Mouse (Mus musculus) heart, postnatal 0 days (tissue): ENCODE results near the gene Elavl4. TPM values are rescaled to one million over a fixed set of nuclear protein-coding genes. Genes with fewer than 3 reads are reported as not detected.

ENCODE experiments used
- ATAC-seq: fragments of 200-750 bp; cut with Nextera tagmentation; 2 replicates; pipeline ENCODE4 v1.8.0; 2017; ENCODE audit warnings: low read depth, moderate number of reproducible peaks, moderate library complexity; ENCODE audit not compliant: insufficient read depth
- DNase-seq: peaks from one replicate; pipeline ENCODE4 v3.0.0-alpha.2; 2016; ENCODE audit warnings: low spot score
- H3K27ac ChIP-seq: fragments of 300-500 bp; sonication (generic); 2 replicates; pipeline ENCODE4 v1.5.1; 2014; ENCODE audit warnings: low read depth, mild to moderate bottlenecking
- H3K27me3 ChIP-seq: fragments of 300-500 bp; sonication (generic); 2 replicates; pipeline ENCODE4 v1.6.1; 2014; ENCODE audit warnings: low read length, mixed read lengths; ENCODE audit not compliant: control insufficient read depth, insufficient read depth
- H3K36me3 ChIP-seq: fragments of 300-500 bp; sonication (generic); replicated peaks from 2 replicates; pipeline ENCODE4 v1.6.1; 2014; ENCODE audit warnings: low read length, mixed read lengths; ENCODE audit not compliant: control insufficient read depth, insufficient read depth
- H3K4me1 ChIP-seq: fragments of 300-500 bp; sonication (generic); 2 replicates; pipeline ENCODE4 v1.6.1; 2014; ENCODE audit warnings: antibody characterized with exemption; ENCODE audit not compliant: control insufficient read depth, insufficient read depth
- H3K4me2 ChIP-seq: fragments of 300-500 bp; sonication (generic); 2 replicates; pipeline ENCODE4 v1.6.1; 2014; ENCODE audit warnings: low read depth, mild to moderate bottlenecking, low read length, moderate library complexity
- H3K4me3 ChIP-seq: fragments of 300-500 bp; sonication (generic); 2 replicates; pipeline ENCODE4 v1.5.1; 2014; ENCODE audit warnings: low read depth, low read length
- H3K9ac ChIP-seq: fragments of 300-500 bp; sonication (generic); replicated peaks from 2 replicates; pipeline ENCODE4 v1.6.1; 2014; ENCODE audit warnings: low read depth, low read length, mixed read lengths
- H3K9me3 ChIP-seq: fragments of 300-500 bp; sonication (generic); replicated peaks from 2 replicates; pipeline ENCODE4 v1.6.1; 2016; ENCODE audit warnings: low read length; ENCODE audit not compliant: control insufficient read depth
- CTCF ChIP-seq: IDR thresholded peaks from 2 replicates; pipeline ENCODE4 v1.5.1; 2016; ENCODE audit warnings: antibody characterized with exemption, control low read depth, low read depth
- EP300 ChIP-seq: IDR thresholded peaks from 2 replicates; pipeline ENCODE4 v1.6.1; 2016; ENCODE audit warnings: antibody characterized with exemption, low read depth
- WGBS: fragments of 180-500 bp; shearing (Covaris S2); extraction: QIAGEN DNeasy Blood & Tissue Kit; methylation state at CpG from one replicate; pipeline ENCODE4 v1.1.7; 2014; 5-methylcytosine and 5-hydroxymethylcytosine counted together
- polyA plus RNA-seq: library from polyadenylated mRNA; unstranded; fragments of >200 nt; fragmentation: Nextera tagmentation; extraction: Ambion mirVana; gene quantifications from 2 replicates; pipeline ENCODE4 v1.2.1, GENCODE M21; 2015
- total RNA-seq: library from RNA; depleted of rRNA; stranded (reverse); fragments of >200 nt; gene quantifications from 2 replicates; pipeline ENCODE4 v1.2.3, GENCODE M21; 2014; ENCODE audit warnings: low replicate concordance

The Elavl4 gene
- total and polyA plus RNA-seq, 2 experiments from 2014 or later: 0.98 TPM; not detected in 1

DNA sequence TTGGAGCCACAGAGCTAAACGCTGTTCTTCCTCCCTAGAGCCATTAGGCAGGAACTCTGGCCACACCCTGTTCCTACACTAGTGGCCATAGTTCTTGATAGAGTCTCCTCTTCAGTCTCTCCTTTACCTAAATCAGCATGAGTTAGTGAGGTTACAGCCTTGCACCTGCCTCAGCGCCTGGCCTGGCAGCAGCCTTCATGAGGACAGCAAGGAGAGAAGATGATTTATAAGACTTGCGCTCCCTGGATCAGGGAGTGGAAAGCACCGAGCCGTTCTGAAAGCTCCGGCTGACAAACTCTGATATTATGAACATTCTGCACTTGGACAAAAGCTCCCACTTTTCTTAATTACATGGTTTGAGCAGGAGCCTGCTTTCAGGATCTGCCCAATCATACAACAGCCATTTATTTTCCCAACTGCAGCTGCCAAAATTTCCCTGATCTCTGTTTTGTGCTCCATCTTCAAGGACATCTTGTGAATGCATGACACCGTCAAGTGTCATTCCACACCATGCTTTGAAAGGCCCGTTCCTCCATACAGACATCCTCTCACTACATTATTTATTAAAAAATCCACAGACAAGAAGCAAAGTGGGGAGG, 87.3 kb downstream of the Elavl4 start:
- 74% methylated on average over 8 of the region's 8 CpGs for WGBS
- Histone ChIP-seq H3K36me3 (no peaks in the 10 kb centered on the region), H3K9ac (no peak overlapping the region)

GRCm38 (mm10) chr4:110257360-110257759, 94.3 kb downstream of the Elavl4 start:
- Histone ChIP-seq H3K27me3 (no peaks in the 10 kb centered on the region), H3K36me3 (no peaks in the 10 kb centered on the region), H3K27ac (no peak overlapping the region), H3K4me1 (no peaks in the 10 kb centered on the region), H3K4me3 (no peak overlapping the region), H3K9me3 (no peaks in the 10 kb centered on the region), H3K9ac (no peak overlapping the region), H3K4me2 (no peak overlapping the region)
- TF ChIP-seq CTCF (no peak), EP300 (no peak)
- DNase-seq (no peak), ATAC-seq (no peak)
- 42% methylated on average over 3 of the region's 3 CpGs for WGBS

More for the DNA sequence above, 87.3 kb downstream of the Elavl4 start:
- no peak overlapping the region for H3K4me3 ChIP-seq
- H3K4me1 ChIP-seq: no peaks in the 10 kb centered on the region
- H3K27me3 ChIP-seq: no peaks in the 10 kb centered on the region
- no peak for TF ChIP-seq EP300
- no peak for TF ChIP-seq CTCF
- no peaks in the 10 kb centered on the region for H3K9me3 ChIP-seq
- no peak overlapping the region for H3K27ac ChIP-seq
- no peak for DNase-seq
- H3K4me2 ChIP-seq: no peak overlapping the region
- no peak for ATAC-seq

GRCm38 (mm10) chr4:110255617-110256016, 96.1 kb downstream of the Elavl4 start:
- Histone ChIP-seq H3K36me3 (no peaks in the 10 kb centered on the region), H3K27ac (no peak overlapping the region), H3K27me3 (no peaks in the 10 kb centered on the region), H3K4me1 (no peaks in the 10 kb centered on the region), H3K9me3 (no peaks in the 10 kb centered on the region), H3K4me3 (no peak overlapping the region), H3K9ac (no peak overlapping the region), H3K4me2 (no peak overlapping the region)
- TF ChIP-seq CTCF (no peak), EP300 (no peak)
- WGBS: 78% methylated on average over 4 of the region's 4 CpGs
- ATAC-seq: no peak
- no peak for DNase-seq

- DNase-seq: no peak
- no peaks in the 10 kb centered on the region for H3K36me3 ChIP-seq
- WGBS: 74% methylated on average over 3 of the region's 3 CpGs
Measured at GRCm38 (mm10) chr4:110250055-110250454, 101.7 kb downstream of the Elavl4 start.

GRCm38 (mm10) chr4:110242879-110243278, 108.8 kb downstream of the Elavl4 start:
- DNase-seq: no peak
- Histone ChIP-seq H3K27ac (no peak overlapping the region), H3K9ac (no peak overlapping the region), H3K27me3 (no peaks in the 10 kb centered on the region), H3K4me3 (no peak overlapping the region), H3K4me1 (no peaks in the 10 kb centered on the region), H3K36me3 (no peaks in the 10 kb centered on the region), H3K9me3 (no peaks in the 10 kb centered on the region), H3K4me2 (no peak overlapping the region)
- ATAC-seq: no peak
- TF ChIP-seq CTCF (no peak), EP300 (no peak)

More at GRCm38 (mm10) chr4:110250055-110250454, 101.7 kb downstream of the Elavl4 start:
- no peaks in the 10 kb centered on the region for H3K4me1 ChIP-seq
- no peak overlapping the region for H3K4me3 ChIP-seq
- H3K9ac ChIP-seq: no peak overlapping the region
- no peaks in the 10 kb centered on the region for H3K27me3 ChIP-seq
- H3K27ac ChIP-seq: no peak overlapping the region
- H3K9me3 ChIP-seq: no peaks in the 10 kb centered on the region
- TF ChIP-seq EP300: no peak
- TF ChIP-seq CTCF: no peak
- no peak overlapping the region for H3K4me2 ChIP-seq
- ATAC-seq: no peak

DNA sequence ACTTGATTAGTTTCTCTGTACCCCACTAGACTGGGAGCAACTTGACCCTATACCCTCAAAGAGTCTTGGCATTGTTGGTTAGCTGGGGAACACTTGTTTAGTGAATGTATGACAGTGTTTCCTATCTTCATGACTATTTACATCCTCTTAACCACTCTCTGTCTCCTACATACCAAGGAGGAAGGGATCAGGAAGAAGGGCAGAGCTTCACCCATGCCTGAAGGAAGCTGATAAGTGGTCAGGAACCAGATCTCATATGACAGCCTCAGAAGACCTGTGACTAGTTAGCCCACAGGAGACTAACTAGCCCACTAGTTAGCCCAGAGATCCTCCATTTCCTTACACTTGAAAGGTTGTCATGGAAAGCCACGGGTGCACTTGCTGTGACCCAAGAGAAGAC, 117.2 kb downstream of the Elavl4 start:
- Histone ChIP-seq H3K27ac (no peak overlapping the region), H3K36me3 (no peaks in the 10 kb centered on the region), H3K9me3 (no peaks in the 10 kb centered on the region), H3K27me3 (no peaks in the 10 kb centered on the region), H3K4me1 (peaks cover 9% of the 10 kb centered on the region; the same call in 1 of the 2 replicates), H3K4me3 (no peak overlapping the region), H3K4me2 (no peak overlapping the region), H3K9ac (no peak overlapping the region)
- 83% methylated on average over 1 of the region's 1 CpGs for WGBS
- DNase-seq: no peak
- TF ChIP-seq EP300 (no peak), CTCF (no peak)
- no peak for ATAC-seq
